Mouse (Mus musculus): ENCODE results near the gene Abhd12b. TPM values are rescaled to one million over a fixed set of nuclear protein-coding genes. Genes with fewer than 3 reads are reported as not detected.

Gene Abhd12b
- polyA plus RNA-seq, 1 experiment from 2014 or later, result not detected

DNA sequence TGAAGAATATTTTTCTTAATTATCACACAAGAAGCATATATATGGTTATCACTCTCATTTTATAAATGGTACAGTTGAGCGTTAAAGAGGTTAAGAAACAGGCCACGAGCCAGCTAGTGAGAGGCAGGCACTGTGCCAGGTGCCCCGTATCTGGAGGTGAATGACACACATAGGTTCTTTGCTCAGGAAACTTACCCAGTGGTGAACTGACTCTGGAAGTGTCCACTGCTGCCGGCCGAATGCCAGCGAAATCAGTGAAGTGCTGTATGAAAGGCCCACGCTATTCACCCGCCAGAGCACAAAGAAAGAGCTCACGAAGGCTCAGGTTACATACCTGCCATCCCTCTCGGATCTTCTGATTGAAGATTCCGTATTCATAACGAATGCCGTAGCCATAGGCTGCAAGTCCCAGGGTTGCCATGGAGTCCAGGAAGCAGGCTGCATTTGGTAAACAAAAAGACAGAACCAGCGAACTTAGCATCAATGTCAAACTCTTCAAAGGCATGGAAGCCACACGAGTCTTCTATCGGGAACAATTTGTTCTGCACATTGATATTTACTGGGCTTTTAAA lies 62.4 kb downstream of the Abhd12b start:
- Histone ChIP-seq H3K36me3 (no peaks in the 10 kb centered on the region), H3K27ac (replicated peaks) (no peak overlapping the region), H3K4me2 (replicated peaks) (no peak overlapping the region), H3K4me3 (no peak overlapping the region), H3K4me1 (peaks cover 7% of the 10 kb centered on the region), H3K9ac (replicated peaks) (no peak overlapping the region), H3K9me3 (no peaks in the 10 kb centered on the region), H3K27me3 (no peaks in the 10 kb centered on the region)
- ATAC-seq (ENCODE audit: low FRiP score, low read depth), result no peak
- WGBS, result 56% methylated on average over 16 of the region's 16 CpGs

- Histone ChIP-seq H3K9me3 (no peaks in the 10 kb centered on the region), H3K4me3 (no peak overlapping the region), H3K4me1 (peaks cover 15% of the 10 kb centered on the region), H3K9ac (replicated peaks) (no peak overlapping the region), H3K27me3 (no peaks in the 10 kb centered on the region), H3K36me3 (no peaks in the 10 kb centered on the region), H3K4me2 (replicated peaks) (no peak overlapping the region), H3K27ac (replicated peaks) (no peak overlapping the region)
- no peak for ATAC-seq (ENCODE audit: low FRiP score, low read depth)
- WGBS, result 90% methylated on average over 8 of the region's 8 CpGs
Measured at GRCm38 (mm10) chr12:70218795-70219540, 65.0 kb downstream of the Abhd12b start.

GRCm38 (mm10) chr12:70221425-70221824 lies 67.5 kb downstream of the Abhd12b start:
- WGBS, result 80% methylated on average over 5 of the region's 5 CpGs
- Histone ChIP-seq H3K27ac (replicated peaks) (no peak overlapping the region), H3K4me1 (peaks cover 8% of the 10 kb centered on the region), H3K9ac (replicated peaks) (no peak overlapping the region), H3K4me2 (replicated peaks) (no peak overlapping the region), H3K36me3 (no peaks in the 10 kb centered on the region), H3K9me3 (no peaks in the 10 kb centered on the region), H3K27me3 (peaks cover 12% of the 10 kb centered on the region), H3K4me3 (no peak overlapping the region)
- ATAC-seq (ENCODE audit: low FRiP score, low read depth), result no peak

- Histone ChIP-seq H3K36me3 (no peaks in the 10 kb centered on the region), H3K9ac (replicated peaks) (no peak overlapping the region), H3K4me1 (peaks cover 18% of the 10 kb centered on the region), H3K4me2 (replicated peaks) (no peak overlapping the region), H3K4me3 (no peak overlapping the region), H3K27me3 (peaks cover 31% of the 10 kb centered on the region), H3K27ac (replicated peaks) (no peak overlapping the region), H3K9me3 (no peaks in the 10 kb centered on the region)
- 70% methylated on average over 4 of the region's 4 CpGs for WGBS
- ATAC-seq (ENCODE audit: low FRiP score, low read depth), result no peak
Measured at GRCm38 (mm10) chr12:70223331-70223730, 69.4 kb downstream of the Abhd12b start.

- no peak for ATAC-seq (ENCODE audit: low FRiP score, low read depth)
- Histone ChIP-seq H3K4me2 (replicated peaks) (peak overlapping the region; percentile 86), H3K9me3 (no peaks in the 10 kb centered on the region), H3K4me3 (peak overlapping the region; percentile 48), H3K36me3 (no peaks in the 10 kb centered on the region), H3K27ac (replicated peaks) (no peak overlapping the region), H3K9ac (replicated peaks) (peak overlapping the region; percentile 60; the same call in 1 of the 2 replicates), H3K4me1 (peaks cover 18% of the 10 kb centered on the region), H3K27me3 (peaks cover 43% of the 10 kb centered on the region)
- WGBS, result 29% methylated on average over 5 of the region's 5 CpGs
Measured at GRCm38 (mm10) chr12:70226655-70227054, 72.7 kb downstream of the Abhd12b start.

GRCm38 (mm10) chr12:70227121-70227932 lies 73.4 kb downstream of the Abhd12b start:
- H3K4me1 ChIP-seq, result peaks cover 23% of the 10 kb centered on the region
- peak overlapping the region; percentile 48 for H3K4me3 ChIP-seq
- peak overlapping the region; percentile 60 for H3K9ac ChIP-seq (replicated peaks)
- H3K36me3 ChIP-seq, result no peaks in the 10 kb centered on the region
- WGBS, result 1% methylated on average over 45 of the region's 52 CpGs
- peaks cover 43% of the 10 kb centered on the region for H3K27me3 ChIP-seq
- H3K9me3 ChIP-seq, result no peaks in the 10 kb centered on the region
- peak; percentile 79 for ATAC-seq (ENCODE audit: low FRiP score, low read depth)
- H3K4me2 ChIP-seq (replicated peaks), result peak overlapping the region; percentile 86
- H3K27ac ChIP-seq (replicated peaks), result no peak overlapping the region

GRCm38 (mm10) chr12:70228155-70228554 lies 74.2 kb downstream of the Abhd12b start:
- Histone ChIP-seq H3K9ac (replicated peaks) (no peak overlapping the region), H3K27me3 (peaks cover 43% of the 10 kb centered on the region), H3K4me2 (replicated peaks) (no peak overlapping the region), H3K27ac (replicated peaks) (no peak overlapping the region), H3K9me3 (no peaks in the 10 kb centered on the region), H3K4me3 (no peak overlapping the region), H3K36me3 (no peaks in the 10 kb centered on the region), H3K4me1 (peaks cover 20% of the 10 kb centered on the region)
- ATAC-seq (ENCODE audit: low FRiP score, low read depth), result no peak
- WGBS, result 65% methylated on average over 11 of the region's 11 CpGs

- no peak within 1 kb of the TSS for H3K4me2 ChIP-seq (replicated peaks)
- peaks cover 21% of the 10 kb centered on the region for H3K4me1 ChIP-seq
- H3K27ac ChIP-seq (replicated peaks), result 0 out of 2 replicates have a peak within 1 kb of the TSS, but pooled peaks have one; percentile 10
- H3K36me3 ChIP-seq, result no peaks in the 10 kb centered on the region
- ATAC-seq (ENCODE audit: low FRiP score, low read depth), result no peak
- WGBS, result 85% methylated on average over 2 of the region's 2 CpGs
- H3K27me3 ChIP-seq, result peaks cover 32% of the 10 kb centered on the region
- H3K9ac ChIP-seq (replicated peaks), result no peak within 1 kb of the TSS
- H3K4me3 ChIP-seq, result no peak within 1 kb of the TSS
- H3K9me3 ChIP-seq, result no peaks in the 10 kb centered on the region
Measured at GRCm38 (mm10) chr12:70231294-70231693, 77.4 kb downstream of the Abhd12b start, which contains the start of gene Pygl. Gene Pygl, minus strand, starts transcription at chr12:70231488.

- Histone ChIP-seq H3K9me3 (no peaks in the 10 kb centered on the region), H3K27ac (replicated peaks) (0 out of 2 replicates have a peak overlapping the region, but pooled peaks have one; percentile 10), H3K9ac (replicated peaks) (no peak overlapping the region), H3K4me3 (no peak overlapping the region), H3K4me2 (replicated peaks) (no peak overlapping the region), H3K27me3 (peaks cover 24% of the 10 kb centered on the region), H3K4me1 (peaks cover 17% of the 10 kb centered on the region), H3K36me3 (no peaks in the 10 kb centered on the region)
- no peak for ATAC-seq (ENCODE audit: low FRiP score, low read depth)
- WGBS, result 34% methylated on average over 5 of the region's 5 CpGs
Measured at GRCm38 (mm10) chr12:70232020-70232544, 78.1 kb downstream of the Abhd12b start.
